Mouse (Mus musculus) hindbrain, postnatal 0 days (tissue): Measurements from ENCODE around the gene H6pd. TPM values are rescaled to one million over a fixed set of nuclear protein-coding genes. Genes with fewer than 3 reads are reported as not detected.

ENCODE experiments used
- ATAC-seq: fragments of 200-750 bp; cut with Nextera tagmentation; 2 replicates; pipeline ENCODE4 v1.8.0; 2017; ENCODE audit warnings: mild to moderate bottlenecking, moderate TSS enrichment, moderate library complexity
- DNase-seq: peaks from one replicate; pipeline ENCODE4 v3.0.0-alpha.2; 2015; ENCODE audit warnings: low spot score
- H3K27ac ChIP-seq: fragments of 300-500 bp; sonication (generic); 2 replicates; pipeline ENCODE4 v1.5.1; 2014; ENCODE audit warnings: mild to moderate bottlenecking
- H3K27me3 ChIP-seq: fragments of 300-500 bp; sonication (generic); 2 replicates; pipeline ENCODE4 v1.6.1; 2014; ENCODE audit warnings: low read length, mixed read lengths; ENCODE audit not compliant: insufficient read depth
- H3K36me3 ChIP-seq: fragments of 300-500 bp; sonication (generic); 2 replicates; pipeline ENCODE4 v1.6.1; 2014; ENCODE audit warnings: low read length, mixed read lengths; ENCODE audit not compliant: insufficient read depth
- H3K4me1 ChIP-seq: fragments of 300-500 bp; sonication (generic); 2 replicates; pipeline ENCODE4 v1.6.1; 2014; ENCODE audit warnings: antibody characterized with exemption, low read length, mixed read lengths; ENCODE audit not compliant: insufficient read depth
- H3K4me2 ChIP-seq: fragments of 300-500 bp; sonication (generic); 2 replicates; pipeline ENCODE4 v1.6.1; 2014; ENCODE audit warnings: low read depth, mild to moderate bottlenecking, low read length, moderate library complexity, mixed read lengths
- H3K4me3 ChIP-seq: fragments of 300-500 bp; sonication (generic); 2 replicates; pipeline ENCODE4 v1.5.1; 2014; ENCODE audit warnings: low read length
- H3K9ac ChIP-seq: fragments of 300-500 bp; sonication (generic); replicated peaks from 2 replicates; pipeline ENCODE4 v1.6.1; 2014; ENCODE audit warnings: mild to moderate bottlenecking, low read length, moderate library complexity, mixed read lengths
- H3K9me3 ChIP-seq: fragments of 300-500 bp; sonication (generic); 2 replicates; pipeline ENCODE4 v1.6.1; 2016; ENCODE audit warnings: low read length, mixed read lengths
- CTCF ChIP-seq: IDR thresholded peaks from 2 replicates; pipeline ENCODE4 v1.5.1; 2016; ENCODE audit warnings: antibody characterized with exemption, control low read depth, low read depth
- WGBS: fragments of 180-500 bp; shearing (Covaris S2); extraction: QIAGEN DNeasy Blood & Tissue Kit; methylation state at CpG from one replicate; pipeline ENCODE4 v1.1.7; 2014; 5-methylcytosine and 5-hydroxymethylcytosine counted together
- polyA plus RNA-seq: library from polyadenylated mRNA; unstranded; fragments of >200 nt; fragmentation: Nextera tagmentation; extraction: Ambion mirVana; gene quantifications from 2 replicates; pipeline ENCODE4 v1.2.1, GENCODE M21; 2015
- total RNA-seq: library from RNA; depleted of rRNA; stranded (reverse); fragments of >200 nt; gene quantifications from 2 replicates; pipeline ENCODE4 v1.2.3, GENCODE M21; 2014

The H6pd gene
- total and polyA plus RNA-seq, 2 experiments from 2014 or later, result 3.0 to 16.9 TPM

GRCm38 (mm10) chr4:150003021-150003580 is 5.7 kb downstream of the H6pd start:
- DNase-seq, result no peak
- Histone ChIP-seq H3K36me3 (no peaks in the 10 kb centered on the region), H3K27me3 (no peaks in the 10 kb centered on the region), H3K9ac (no peak overlapping the region), H3K4me3 (no peak overlapping the region), H3K27ac (no peak overlapping the region), H3K9me3 (no peaks in the 10 kb centered on the region), H3K4me2 (no peak overlapping the region), H3K4me1 (0 out of 2 replicates have a peak, but pooled peaks cover 7% of the 10 kb centered on the region)
- 74% methylated on average over 7 of the region's 7 CpGs for WGBS
- no peak for ATAC-seq
- TF ChIP-seq CTCF, result no peak

GRCm38 (mm10) chr4:150002021-150002528 is 6.7 kb downstream of the H6pd start:
- H3K27me3 ChIP-seq, result no peaks in the 10 kb centered on the region
- ATAC-seq, result no peak
- no peaks in the 10 kb centered on the region for H3K4me1 ChIP-seq
- DNase-seq, result no peak
- H3K4me3 ChIP-seq, result no peak overlapping the region
- H3K36me3 ChIP-seq, result no peaks in the 10 kb centered on the region
- WGBS, result 70% methylated on average over 12 of the region's 12 CpGs
- no peaks in the 10 kb centered on the region for H3K9me3 ChIP-seq
- H3K27ac ChIP-seq, result no peak overlapping the region
- no peak overlapping the region for H3K4me2 ChIP-seq
- H3K9ac ChIP-seq, result no peak overlapping the region
- no peak for TF ChIP-seq CTCF

GRCm38 (mm10) chr4:150001221-150001860 is 7.5 kb downstream of the H6pd start:
- Histone ChIP-seq H3K9ac (no peak overlapping the region), H3K4me1 (no peaks in the 10 kb centered on the region), H3K4me3 (no peak overlapping the region), H3K27me3 (no peaks in the 10 kb centered on the region), H3K4me2 (no peak overlapping the region), H3K27ac (no peak overlapping the region), H3K9me3 (no peaks in the 10 kb centered on the region), H3K36me3 (no peaks in the 10 kb centered on the region)
- DNase-seq (no peak), ATAC-seq (no peak)
- WGBS, result 72% methylated on average over 10 of the region's 10 CpGs
- TF ChIP-seq CTCF, result no peak

- Histone ChIP-seq H3K27me3 (no peaks in the 10 kb centered on the region), H3K9me3 (no peaks in the 10 kb centered on the region), H3K4me1 (no peaks in the 10 kb centered on the region), H3K9ac (no peak overlapping the region), H3K4me3 (no peak overlapping the region), H3K36me3 (no peaks in the 10 kb centered on the region), H3K27ac (no peak overlapping the region), H3K4me2 (no peak overlapping the region)
- ATAC-seq (no peak), DNase-seq (no peak)
- TF ChIP-seq CTCF, result no peak
- WGBS, result 89% methylated on average over 15 of the region's 15 CpGs
Measured at GRCm38 (mm10) chr4:149999931-150000555, 8.8 kb downstream of the H6pd start.

- no peaks in the 10 kb centered on the region for H3K4me1 ChIP-seq
- no peaks in the 10 kb centered on the region for H3K36me3 ChIP-seq
- no peak overlapping the region for H3K9ac ChIP-seq
- H3K27ac ChIP-seq, result no peak overlapping the region
- 68% methylated on average over 9 of the region's 9 CpGs for WGBS
- ATAC-seq (no peak), DNase-seq (no peak)
- no peak overlapping the region for H3K4me3 ChIP-seq
- no peaks in the 10 kb centered on the region for H3K27me3 ChIP-seq
- H3K4me2 ChIP-seq, result no peak overlapping the region
- no peak for TF ChIP-seq CTCF
- no peaks in the 10 kb centered on the region for H3K9me3 ChIP-seq
Measured at GRCm38 (mm10) chr4:149999510-149999900, 9.3 kb downstream of the H6pd start.

GRCm38 (mm10) chr4:149998786-149999509 is 9.9 kb downstream of the H6pd start:
- 69% methylated on average over 14 of the region's 14 CpGs for WGBS
- no peak overlapping the region for H3K4me3 ChIP-seq
- H3K4me1 ChIP-seq, result no peaks in the 10 kb centered on the region
- H3K4me2 ChIP-seq, result no peak overlapping the region
- DNase-seq (no peak), ATAC-seq (no peak)
- no peaks in the 10 kb centered on the region for H3K27me3 ChIP-seq
- no peaks in the 10 kb centered on the region for H3K36me3 ChIP-seq
- H3K9me3 ChIP-seq, result no peaks in the 10 kb centered on the region
- no peak overlapping the region for H3K27ac ChIP-seq
- no peak overlapping the region for H3K9ac ChIP-seq
- no peak for TF ChIP-seq CTCF
